15 mouse cellular contexts compared by ENCODE assay signal in the genomic region with DNA sequence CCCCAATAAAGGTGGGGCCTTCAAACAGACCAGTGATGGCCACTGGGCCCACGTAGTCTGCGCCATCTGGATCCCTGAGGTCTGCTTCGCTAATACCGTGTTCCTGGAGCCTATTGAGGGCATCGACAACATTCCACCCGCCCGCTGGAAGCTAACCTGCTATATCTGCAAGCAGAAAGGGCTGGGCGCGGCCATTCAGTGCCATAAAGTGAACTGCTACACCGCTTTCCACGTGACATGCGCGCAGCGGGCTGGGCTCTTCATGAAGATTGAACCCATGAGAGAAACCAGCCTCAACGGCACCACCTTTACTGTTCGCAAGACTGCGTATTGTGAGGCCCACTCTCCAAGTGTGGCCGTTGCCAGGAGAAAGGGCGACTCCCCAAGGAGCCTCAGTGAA. TPM values are rescaled to one million over a fixed set of nuclear protein-coding genes. Genes with fewer than 3 reads are reported as not detected.
A peak's percentile ranks its signal among the peaks of the same experiment; 100 is the strongest.
ATAC-seq and TF ChIP-seq lines count a peak whose summit lies in the region.
"Had no signal": no experiment of that assay in that cellular context is flagged by ENCODE, and none has a peak within 500 bp of the region (broad histone marks: within the 10 kb centered on the region; RNA-seq: fewer than 3 reads in every experiment).

No protein-coding gene starts in this region.

- no peak for TF ChIP-seq EP300 in ES-Bruce4 (IDR thresholded peaks at IDR 0.05; ENCODE audit: insufficient read depth, low read depth, low read length)

- H3K4me3 ChIP-seq in E14TG2a.4 (replicated peaks; ENCODE audit: low read length) (peak overlapping the region; percentile 64), ES-Bruce4 (ENCODE audit: low read depth, low read length) (0 out of 2 replicates have a peak overlapping the region, but pooled peaks have one; percentile 1)
- no peak overlapping the region for H3K4me3 ChIP-seq in intestine, embryonic 16.5 days (ENCODE audit: low read length)
- no peak overlapping the region for H3K4me3 ChIP-seq in liver, embryonic 15.5 days (replicated peaks)
- H3K4me3 ChIP-seq in forebrain, embryonic 15.5 days: no peak overlapping the region
- H3K4me3 ChIP-seq: embryonic facial prominence, embryonic 10.5 days; forebrain, embryonic 10.5 days; heart, embryonic 12.5 days; hindbrain, embryonic 10.5 days had no signal

- no peaks in the 10 kb centered on the region for H3K9me3 ChIP-seq in E14TG2a.4 (ENCODE audit: low read length)
- H3K9me3 ChIP-seq in ES-Bruce4 (replicated peaks; ENCODE audit: control insufficient read depth, insufficient read depth, low read length, poor library complexity, severe bottlenecking): no peaks in the 10 kb centered on the region
- no peaks in the 10 kb centered on the region for H3K9me3 ChIP-seq in intestine, embryonic 16.5 days (ENCODE audit: control insufficient read depth, low read length)
- no peaks in the 10 kb centered on the region for H3K9me3 ChIP-seq in liver, embryonic 15.5 days (replicated peaks)
- no peaks in the 10 kb centered on the region for H3K9me3 ChIP-seq in forebrain, embryonic 15.5 days
- H3K9me3 ChIP-seq: embryonic facial prominence, embryonic 10.5 days; forebrain, embryonic 10.5 days; heart, embryonic 12.5 days; hindbrain, embryonic 10.5 days had no signal

- H3K27me3 ChIP-seq in E14TG2a.4 (ENCODE audit: insufficient read depth, low read length): no peaks in the 10 kb centered on the region
- no peaks in the 10 kb centered on the region for H3K27me3 ChIP-seq in ES-Bruce4 (ENCODE audit: control insufficient read depth, insufficient read depth, low read length, poor library complexity, severe bottlenecking)
- H3K27me3 ChIP-seq in intestine, embryonic 16.5 days (replicated peaks; ENCODE audit: control insufficient read depth, insufficient read depth, low read length): no peaks in the 10 kb centered on the region
- no peaks in the 10 kb centered on the region for H3K27me3 ChIP-seq in liver, embryonic 15.5 days
- no peaks in the 10 kb centered on the region for H3K27me3 ChIP-seq in forebrain, embryonic 15.5 days
- H3K27me3 ChIP-seq: heart, embryonic 12.5 days; Patski had no signal

- H3K9ac ChIP-seq in ES-Bruce4 (ENCODE audit: low read depth, poor library complexity, severe bottlenecking): no peak overlapping the region
- H3K9ac ChIP-seq in intestine, embryonic 16.5 days (ENCODE audit: low read depth, low read length): 0 out of 2 replicates have a peak overlapping the region, but pooled peaks have one; percentile 27
- no peak overlapping the region for H3K9ac ChIP-seq in liver, embryonic 15.5 days
- no peak overlapping the region for H3K9ac ChIP-seq in forebrain, embryonic 15.5 days (replicated peaks)
- H3K9ac ChIP-seq: forebrain, postnatal 0 days; heart, embryonic 12.5 days; hindbrain, embryonic 14.5 days had no signal

- ATAC-seq in intestine, embryonic 16.5 days: peak; percentile 53
- ATAC-seq in liver, embryonic 15.5 days (ENCODE audit: insufficient read depth): no peak
- no peak for ATAC-seq in erythroid progenitor cell, adult 5-6 weeks (replicated peaks; ENCODE audit: low FRiP score, poor library complexity, severe bottlenecking)
- no peak for ATAC-seq in cerebellum, adult (ENCODE audit: insufficient number of reproducible peaks, low FRiP score, low TSS enrichment)
- no peak for ATAC-seq in forebrain, embryonic 15.5 days (replicated peaks)
- ATAC-seq: forebrain, postnatal 0 days; Patski had no signal

- H3K27ac ChIP-seq in ES-Bruce4 (ENCODE audit: insufficient read depth, low read length): no peak overlapping the region
- H3K27ac ChIP-seq in intestine, embryonic 16.5 days (ENCODE audit: low read length): peak overlapping the region; percentile 72
- H3K27ac ChIP-seq in liver, embryonic 15.5 days (replicated peaks): peak overlapping the region; percentile 88
- no peak overlapping the region for H3K27ac ChIP-seq in forebrain, embryonic 15.5 days (replicated peaks)
- H3K27ac ChIP-seq: embryonic facial prominence, embryonic 10.5 days; forebrain, embryonic 10.5 days; hindbrain, embryonic 10.5 days; hindbrain, embryonic 14.5 days had no signal

- H3K4me1 ChIP-seq in E14TG2a.4 (replicated peaks; ENCODE audit: low read depth, low read length): peaks cover 85% of the 10 kb centered on the region
- peaks cover 2% of the 10 kb centered on the region for H3K4me1 ChIP-seq in ES-Bruce4 (ENCODE audit: control insufficient read depth, insufficient read depth, low read length)
- H3K4me1 ChIP-seq in intestine, embryonic 16.5 days (ENCODE audit: control insufficient read depth, insufficient read depth, low read length): peaks cover 21% of the 10 kb centered on the region
- H3K4me1 ChIP-seq in liver, embryonic 15.5 days (replicated peaks): peaks cover 93% of the 10 kb centered on the region
- H3K4me1 ChIP-seq in forebrain, embryonic 15.5 days: peaks cover 13% of the 10 kb centered on the region

- WGBS in intestine, embryonic 16.5 days: 77% methylated on average over 19 of the region's 19 CpGs
- 90% methylated on average over 19 of the region's 19 CpGs for WGBS in liver, embryonic 15.5 days (ENCODE audit: insufficient replicate concordance)
- 97% methylated on average over 19 of the region's 19 CpGs for WGBS in forebrain, embryonic 15.5 days

- TF ChIP-seq POLR2A in ES-Bruce4 (IDR thresholded peaks at IDR 0.05; ENCODE audit: insufficient read depth, low read length): no peak

- H3K36me3 ChIP-seq in E14TG2a.4 (ENCODE audit: insufficient read depth, low read length) (peaks cover 88% of the 10 kb centered on the region), ES-Bruce4 (ENCODE audit: control insufficient read depth, insufficient read depth, low read length, poor library complexity, severe bottlenecking) (peaks cover 14% of the 10 kb centered on the region; the same call in 1 of the 2 replicates)
- H3K36me3 ChIP-seq in intestine, embryonic 16.5 days (ENCODE audit: control insufficient read depth, insufficient read depth, low read length): peaks cover 16% of the 10 kb centered on the region
- H3K36me3 ChIP-seq in liver, embryonic 15.5 days (replicated peaks): peaks cover 82% of the 10 kb centered on the region
- peaks cover 48% of the 10 kb centered on the region for H3K36me3 ChIP-seq in forebrain, embryonic 15.5 days

- peak overlapping the region; percentile 24; the same call in 1 of the 2 replicates for H3K4me2 ChIP-seq in intestine, embryonic 16.5 days (ENCODE audit: low read depth, low read length)
- peak overlapping the region; percentile 32 for H3K4me2 ChIP-seq in liver, embryonic 15.5 days
- H3K4me2 ChIP-seq in forebrain, embryonic 15.5 days (replicated peaks): no peak overlapping the region
- H3K4me2 ChIP-seq: heart, embryonic 12.5 days; hindbrain, embryonic 14.5 days had no signal

- TF ChIP-seq CTCF in E14TG2a.4 (conservative IDR thresholded peaks at IDR 0.05; ENCODE audit: low read length) (no peak), ES-Bruce4 (IDR thresholded peaks at IDR 0.05; ENCODE audit: low read depth, low read length) (no peak)

RNA-seq across cellular contexts. Expression of a gene that starts 5.9 kb away (rescaled TPM):
- polyA plus RNA-seq in ES-Bruce4 (2011; ENCODE audit: insufficient read depth, insufficient read length, low read depth, missing spikeins): 89.8 and 92.9 TPM in 2 replicates
- 16.6 and 21.4 TPM in 2 replicates for polyA plus RNA-seq in intestine, embryonic 16.5 days (2015; fragmentation: Nextera tagmentation; extraction: Ambion mirVana)
- polyA plus RNA-seq in liver, embryonic 15.5 days (2015; fragmentation: Nextera tagmentation; extraction: Ambion mirVana): 74.7 and 78.4 TPM in 2 replicates
- 497 and 560 TPM in 2 replicates for total RNA-seq in erythroid progenitor cell, adult 5-6 weeks (2015; ENCODE audit: low replicate concordance)
- total RNA-seq in erythroid progenitor cell, adult 5-6 weeks (2017; ENCODE audit: low replicate concordance): 243 and 286 TPM in 2 replicates
- polyA plus RNA-seq in forebrain, embryonic 15.5 days (2015; fragmentation: Nextera tagmentation; extraction: Ambion mirVana): 8.0 TPM in 2 replicates

RNA-seq across cellular contexts. Expression of a gene that starts 37.7 kb away (rescaled TPM):
- polyA plus RNA-seq in ES-Bruce4 (2011; ENCODE audit: insufficient read depth, insufficient read length, low read depth, missing spikeins): 49.0 and 50.7 TPM in 2 replicates
- 259 and 260 TPM in 2 replicates for polyA plus RNA-seq in intestine, embryonic 16.5 days (2015; fragmentation: Nextera tagmentation; extraction: Ambion mirVana)
- 7.3 and 8.9 TPM in 2 replicates for polyA plus RNA-seq in liver, embryonic 15.5 days (2015; fragmentation: Nextera tagmentation; extraction: Ambion mirVana)
- total RNA-seq in erythroid progenitor cell, adult 5-6 weeks (2015; ENCODE audit: low replicate concordance): 2.2 and 12.2 TPM in 2 replicates
- 0.61 and 4.2 TPM in 2 replicates for total RNA-seq in erythroid progenitor cell, adult 5-6 weeks (2017; ENCODE audit: low replicate concordance)
- 0.33 and 0.85 TPM in 2 replicates for polyA plus RNA-seq in forebrain, embryonic 15.5 days (2015; fragmentation: Nextera tagmentation; extraction: Ambion mirVana)

RNA-seq across cellular contexts. Expression of a gene that starts 51.4 kb away (rescaled TPM):
- 0.15 TPM in 1 of 2 replicates, not detected in the other for polyA plus RNA-seq in ES-Bruce4 (2011; ENCODE audit: insufficient read depth, insufficient read length, low read depth, missing spikeins)
- polyA plus RNA-seq in intestine, embryonic 16.5 days (2015; fragmentation: Nextera tagmentation; extraction: Ambion mirVana): 1.7 and 1.9 TPM in 2 replicates
- 0.06 and 0.13 TPM in 2 replicates for polyA plus RNA-seq in liver, embryonic 15.5 days (2015; fragmentation: Nextera tagmentation; extraction: Ambion mirVana)
- 2.2 TPM in 1 of 2 replicates, not detected in the other for total RNA-seq in erythroid progenitor cell, adult 5-6 weeks (2015; ENCODE audit: low replicate concordance)
- not detected in 2 replicates for total RNA-seq in erythroid progenitor cell, adult 5-6 weeks (2017; ENCODE audit: low replicate concordance)
- not detected in 2 replicates for polyA plus RNA-seq in forebrain, embryonic 15.5 days (2015; fragmentation: Nextera tagmentation; extraction: Ambion mirVana)
- total RNA-seq: forebrain, postnatal 0 days; heart, postnatal 25 days had no signal
- polyA plus RNA-seq: forebrain, embryonic 10.5 days; hindbrain, embryonic 10.5 days; hindbrain, embryonic 14.5 days; Patski had no signal

Comparison
In these comparisons a context has a peak if more than half of its experiments do, and no peak if none do; other contexts are left out.
1. H3K4me3 ChIP-seq: peak in E14TG2a.4 (single experiment) and ES-Bruce4 (single experiment); none in intestine, embryonic 16.5 days (single experiment), liver, embryonic 15.5 days (single experiment) and forebrain, embryonic 15.5 days (single experiment).
2. H3K27ac ChIP-seq: peak in intestine, embryonic 16.5 days (single experiment) and liver, embryonic 15.5 days (single experiment); none in ES-Bruce4 (single experiment) and forebrain, embryonic 15.5 days (single experiment).